Mouse (Mus musculus) hindbrain, embryonic 16.5 days (tissue): ENCODE results near the gene Pdk2. TPM values are rescaled to one million over a fixed set of nuclear protein-coding genes. Genes with fewer than 3 reads are reported as not detected.

Experiments used
- ATAC-seq: fragments of 200-750 bp; cut with Nextera tagmentation; 2 replicates; pipeline ENCODE4 v1.8.0; 2017; ENCODE audit warnings: moderate TSS enrichment, moderate library complexity
- H3K27ac ChIP-seq: fragments of 300-500 bp; sonication (generic); 2 replicates; pipeline ENCODE4 v1.5.1; 2014; ENCODE audit warnings: low read depth, mild to moderate bottlenecking, control low read depth, low read length, moderate library complexity
- H3K27me3 ChIP-seq: fragments of 300-500 bp; sonication (generic); replicated peaks from 2 replicates; pipeline ENCODE4 v1.6.1; 2014; ENCODE audit warnings: low read length; ENCODE audit not compliant: control insufficient read depth, insufficient read depth
- H3K36me3 ChIP-seq: fragments of 300-500 bp; sonication (generic); 2 replicates; pipeline ENCODE4 v1.6.1; 2014; ENCODE audit warnings: mild to moderate bottlenecking, low read length, moderate library complexity, mixed read lengths; ENCODE audit not compliant: control insufficient read depth, insufficient read depth
- H3K4me1 ChIP-seq: fragments of 300-500 bp; sonication (generic); 2 replicates; pipeline ENCODE4 v1.6.1; 2014; ENCODE audit warnings: low read depth, low read length; ENCODE audit not compliant: control insufficient read depth, insufficient read depth
- H3K4me2 ChIP-seq: fragments of 300-500 bp; sonication (generic); 2 replicates; pipeline ENCODE4 v1.6.1; 2014; ENCODE audit warnings: mild to moderate bottlenecking, low read length, control low read depth, moderate library complexity
- H3K4me3 ChIP-seq: fragments of 300-500 bp; sonication (generic); 2 replicates; pipeline ENCODE4 v1.5.1; 2014; ENCODE audit warnings: mild to moderate bottlenecking, low read length, control low read depth, moderate library complexity
- H3K9ac ChIP-seq: fragments of 300-500 bp; sonication (generic); 2 replicates; pipeline ENCODE4 v1.6.1; 2014; ENCODE audit warnings: low read depth, mild to moderate bottlenecking, control low read depth, low read length, moderate library complexity
- H3K9me3 ChIP-seq: fragments of 300-500 bp; sonication (generic); 2 replicates; pipeline ENCODE4 v1.6.1; 2014; ENCODE audit warnings: mild to moderate bottlenecking, low read length, moderate library complexity; ENCODE audit not compliant: control insufficient read depth
- WGBS: fragments of 180-500 bp; shearing (Covaris S2); extraction: QIAGEN DNeasy Blood & Tissue Kit; methylation state at CpG from one replicate; pipeline ENCODE4 v1.1.7; 2014; 5-methylcytosine and 5-hydroxymethylcytosine counted together
- polyA plus RNA-seq: library from polyadenylated mRNA; unstranded; fragments of >200 nt; fragmentation: Nextera tagmentation; extraction: Ambion mirVana; gene quantifications from 2 replicates; pipeline ENCODE4 v1.2.1, GENCODE M21; 2015

The Pdk2 gene
- polyA plus RNA-seq, 1 experiment from 2014 or later, result 34.6 TPM

GRCm38 (mm10) chr11:95082896-95083295, 41.7 kb upstream of the Pdk2 start:
- Histone ChIP-seq H3K4me1 (no peaks in the 10 kb centered on the region), H3K27me3 (peaks cover 5% of the 10 kb centered on the region), H3K4me3 (no peak overlapping the region), H3K27ac (no peak overlapping the region), H3K36me3 (no peaks in the 10 kb centered on the region), H3K4me2 (no peak overlapping the region), H3K9me3 (no peaks in the 10 kb centered on the region), H3K9ac (no peak overlapping the region)
- 95% methylated on average over 7 of the region's 7 CpGs for WGBS
- ATAC-seq, result no peak

DNA sequence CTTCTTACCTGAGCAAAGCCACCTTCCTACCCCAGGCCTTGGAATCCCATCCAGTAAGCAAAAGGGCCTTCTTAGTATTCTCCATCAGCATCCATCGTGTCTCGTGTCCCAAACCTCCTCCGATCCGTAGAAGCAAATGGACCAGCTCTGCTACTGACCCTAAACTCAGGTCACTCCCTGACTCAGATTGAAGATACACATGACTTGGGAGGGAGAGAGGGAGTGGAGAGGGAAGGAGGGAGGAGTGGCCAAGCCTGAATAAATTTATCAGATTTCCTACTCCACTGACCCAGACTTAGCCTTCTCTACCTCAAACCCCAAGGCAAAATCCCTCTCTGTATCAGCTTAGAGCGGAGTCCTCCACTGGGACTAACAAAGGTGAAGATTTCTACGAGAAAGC, 39.6 kb upstream of the Pdk2 start:
- Histone ChIP-seq H3K9me3 (no peaks in the 10 kb centered on the region), H3K27me3 (peaks cover 7% of the 10 kb centered on the region), H3K4me3 (no peak overlapping the region), H3K4me2 (no peak overlapping the region), H3K9ac (no peak overlapping the region), H3K4me1 (no peaks in the 10 kb centered on the region), H3K36me3 (no peaks in the 10 kb centered on the region), H3K27ac (no peak overlapping the region)
- ATAC-seq, result no peak
- 86% methylated on average over 6 of the region's 6 CpGs for WGBS

DNA sequence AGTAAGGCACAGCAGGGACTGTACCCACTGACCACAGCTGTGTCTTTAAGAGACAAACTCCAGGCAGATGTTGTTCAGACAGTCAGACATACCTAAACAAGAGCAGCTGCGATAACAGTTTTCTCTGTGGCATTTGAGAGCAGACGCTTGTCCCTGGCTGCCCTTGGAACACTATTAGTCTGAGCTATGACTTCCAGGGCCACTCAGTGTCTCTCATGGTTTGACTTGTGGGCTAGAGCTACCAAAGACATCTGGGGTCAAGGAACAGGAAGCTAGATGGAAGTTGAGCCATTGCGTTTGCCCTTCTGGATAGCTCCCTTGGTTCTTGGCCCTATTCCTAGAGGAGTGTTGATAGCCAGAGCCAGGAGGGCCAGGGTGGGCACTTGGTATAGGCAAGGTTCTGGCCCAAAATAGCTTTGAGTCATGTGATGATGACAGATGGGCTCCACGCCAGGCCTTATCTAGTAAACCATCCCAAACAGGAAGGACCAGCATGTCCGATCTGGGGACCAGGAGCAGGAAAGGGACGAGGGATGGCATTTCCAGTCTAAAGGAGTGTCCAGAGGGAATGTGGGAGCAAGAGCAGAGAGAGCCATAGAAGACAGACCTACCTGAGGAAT, 38.2 kb upstream of the Pdk2 start:
- H3K36me3 ChIP-seq, result no peaks in the 10 kb centered on the region
- H3K9ac ChIP-seq, result no peak overlapping the region
- H3K27me3 ChIP-seq, result peaks cover 7% of the 10 kb centered on the region
- H3K4me2 ChIP-seq, result no peak overlapping the region
- H3K4me3 ChIP-seq, result no peak overlapping the region
- no peak overlapping the region for H3K27ac ChIP-seq
- H3K4me1 ChIP-seq, result peaks cover 10% of the 10 kb centered on the region
- H3K9me3 ChIP-seq, result no peaks in the 10 kb centered on the region
- WGBS, result 84% methylated on average over 6 of the region's 6 CpGs
- no peak for ATAC-seq

- peaks cover 10% of the 10 kb centered on the region for H3K4me1 ChIP-seq
- H3K27me3 ChIP-seq, result peaks cover 7% of the 10 kb centered on the region
- H3K9ac ChIP-seq, result no peak overlapping the region
- WGBS, result 54% methylated on average over 7 of the region's 7 CpGs
- no peak overlapping the region for H3K27ac ChIP-seq
- H3K9me3 ChIP-seq, result no peaks in the 10 kb centered on the region
- 0 out of 2 replicates have a peak overlapping the region, but pooled peaks have one; percentile 11 for H3K4me2 ChIP-seq
- ATAC-seq, result no peak
- no peaks in the 10 kb centered on the region for H3K36me3 ChIP-seq
- H3K4me3 ChIP-seq, result no peak overlapping the region
Observed at GRCm38 (mm10) chr11:95077956-95078355, 36.8 kb upstream of the Pdk2 start.

DNA sequence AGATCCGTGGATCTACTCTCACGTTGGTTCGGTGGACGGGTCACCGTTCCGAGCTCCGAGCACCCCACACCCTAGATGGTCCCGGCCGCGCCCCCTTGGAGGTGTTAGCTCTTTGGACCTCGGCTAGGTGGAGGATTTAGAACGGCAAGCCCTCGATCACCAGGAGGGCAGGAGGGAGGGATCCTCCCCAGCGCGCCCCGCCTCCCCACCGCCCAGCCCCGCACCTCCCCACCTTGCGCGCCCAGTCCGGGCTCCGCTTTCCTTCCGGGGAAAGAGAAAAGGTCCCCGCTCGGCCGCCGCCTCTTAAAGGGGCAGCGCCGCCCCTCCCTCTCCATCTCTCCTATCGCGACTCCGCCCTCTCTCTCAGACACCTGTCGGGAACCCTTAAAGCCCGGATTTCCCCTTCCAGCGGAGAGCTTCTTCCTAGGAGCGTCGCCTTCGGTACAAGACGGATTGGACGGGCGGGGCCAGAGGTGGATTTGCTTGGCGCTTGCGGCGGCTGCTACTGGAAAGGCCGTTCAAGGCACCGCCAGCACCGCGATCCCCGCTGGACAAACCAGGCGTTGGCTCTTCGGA, 35.5 kb upstream of the Pdk2 start, which contains the start of gene Itga3:
Gene Itga3, minus strand, starts transcription at position 266 of the 576 bp plus-strand sequence.
- Histone ChIP-seq H3K4me3 (peak within 1 kb of the TSS; percentile 74), H3K4me2 (peak within 1 kb of the TSS; percentile 80), H3K9me3 (no peaks in the 10 kb centered on the region), H3K4me1 (peaks cover 10% of the 10 kb centered on the region), H3K27me3 (peaks cover 7% of the 10 kb centered on the region), H3K27ac (peak within 1 kb of the TSS; percentile 84), H3K9ac (peak within 1 kb of the TSS; percentile 85), H3K36me3 (no peaks in the 10 kb centered on the region)
- under 1% methylated on average over 47 of the region's 51 CpGs for WGBS
- ATAC-seq, result peak; percentile 80

DNA sequence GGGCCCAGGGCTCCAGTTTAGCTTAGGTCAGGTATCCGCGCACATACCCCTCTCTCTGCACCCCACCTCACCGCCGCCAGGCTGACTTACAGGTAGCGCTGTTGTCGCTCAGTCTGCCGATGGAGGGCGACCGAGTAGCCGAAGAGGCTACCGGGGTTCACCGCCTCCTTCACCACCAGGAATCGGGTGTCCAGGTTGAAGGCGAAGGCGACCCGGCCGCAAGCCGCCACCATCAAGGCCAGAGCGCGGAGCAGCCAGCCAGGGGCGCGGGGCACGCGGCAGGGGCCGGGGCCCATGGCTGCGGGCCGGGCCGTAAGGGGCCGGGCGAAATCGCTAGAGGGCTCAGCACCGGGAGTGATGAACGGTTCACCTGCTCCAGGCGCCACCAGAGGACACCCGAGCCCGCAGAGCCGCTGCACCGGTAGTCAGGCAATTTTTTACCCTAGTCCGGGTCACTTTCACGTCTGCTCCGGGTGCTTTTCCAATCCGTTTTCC, 34.9 kb upstream of the Pdk2 start:
- H3K27ac ChIP-seq, result peak overlapping the region; percentile 84
- peak; percentile 69 for ATAC-seq
- no peaks in the 10 kb centered on the region for H3K9me3 ChIP-seq
- peak overlapping the region; percentile 80 for H3K4me2 ChIP-seq
- peaks cover 10% of the 10 kb centered on the region for H3K4me1 ChIP-seq
- under 1% methylated on average over 31 of the region's 42 CpGs for WGBS
- H3K27me3 ChIP-seq, result peaks cover 7% of the 10 kb centered on the region
- peak overlapping the region; percentile 74 for H3K4me3 ChIP-seq
- H3K36me3 ChIP-seq, result no peaks in the 10 kb centered on the region
- peak overlapping the region; percentile 85 for H3K9ac ChIP-seq

- H3K9me3 ChIP-seq, result no peaks in the 10 kb centered on the region
- H3K27ac ChIP-seq, result peak overlapping the region; percentile 84
- H3K36me3 ChIP-seq, result no peaks in the 10 kb centered on the region
- peak overlapping the region; percentile 85 for H3K9ac ChIP-seq
- H3K4me3 ChIP-seq, result peak overlapping the region; percentile 74
- peak overlapping the region; percentile 80 for H3K4me2 ChIP-seq
- 6% methylated on average over 19 of the region's 19 CpGs for WGBS
- peaks cover 7% of the 10 kb centered on the region for H3K27me3 ChIP-seq
- ATAC-seq, result peak; percentile 9; the same call in 1 of the 2 replicates
- H3K4me1 ChIP-seq, result peaks cover 10% of the 10 kb centered on the region
Observed at GRCm38 (mm10) chr11:95075197-95076040, 34.3 kb upstream of the Pdk2 start.

GRCm38 (mm10) chr11:95074694-95075093, 33.5 kb upstream of the Pdk2 start:
- peak overlapping the region; percentile 74 for H3K4me3 ChIP-seq
- no peaks in the 10 kb centered on the region for H3K9me3 ChIP-seq
- H3K9ac ChIP-seq, result no peak overlapping the region
- H3K4me2 ChIP-seq, result peak overlapping the region; percentile 80
- ATAC-seq, result no peak
- no peaks in the 10 kb centered on the region for H3K36me3 ChIP-seq
- WGBS, result 77% methylated on average over 4 of the region's 4 CpGs
- H3K4me1 ChIP-seq, result peaks cover 10% of the 10 kb centered on the region
- H3K27me3 ChIP-seq, result peaks cover 7% of the 10 kb centered on the region
- H3K27ac ChIP-seq, result no peak overlapping the region

GRCm38 (mm10) chr11:95073835-95074234, 32.7 kb upstream of the Pdk2 start:
- Histone ChIP-seq H3K9me3 (no peaks in the 10 kb centered on the region), H3K36me3 (no peaks in the 10 kb centered on the region), H3K4me2 (no peak overlapping the region), H3K4me1 (peaks cover 10% of the 10 kb centered on the region), H3K27ac (no peak overlapping the region), H3K27me3 (peaks cover 4% of the 10 kb centered on the region), H3K4me3 (no peak overlapping the region), H3K9ac (no peak overlapping the region)
- ATAC-seq, result no peak
- 79% methylated on average over 4 of the region's 4 CpGs for WGBS
